Mouse (Mus musculus) bone marrow, adult 2 months (tissue): Measurements from ENCODE around the gene Syngr1. TPM values are rescaled to one million over a fixed set of nuclear protein-coding genes. Genes with fewer than 3 reads are reported as not detected.
"Not testable (repeated sequence)": the region's sequence is repeated elsewhere in the genome, so short reads cannot be mapped to it uniquely, and the experiment has no call there.

Source experiments
- H3K27ac ChIP-seq: fragments of 200-500 bp; 2 replicates; pipeline ENCODE4 v1.5.1; 2012; ENCODE audit warnings: low read depth, mild to moderate bottlenecking, control low read depth, inconsistent platforms, low read length; ENCODE audit not compliant: control insufficient read depth, poor library complexity, insufficient read depth
- H3K4me1 ChIP-seq: fragments of 200-500 bp; 2 replicates; pipeline ENCODE4 v1.6.1; 2011; ENCODE audit warnings: low read length; ENCODE audit not compliant: control insufficient read depth, insufficient read depth
- H3K4me3 ChIP-seq: fragments of 200-500 bp; replicated peaks from 2 replicates; pipeline ENCODE3; 2011; ENCODE audit warnings: mild to moderate bottlenecking, low read depth, low read length, control low read depth; ENCODE audit not compliant: control insufficient read depth
- CTCF ChIP-seq: fragments of 200-500 bp; IDR thresholded peaks from 2 replicates; pipeline ENCODE4 v1.5.1; 2011; ENCODE audit warnings: low read length, control low read depth; ENCODE audit not compliant: control insufficient read depth, insufficient read depth
- POLR2A ChIP-seq: fragments of 200-500 bp; IDR thresholded peaks from 2 replicates; pipeline ENCODE4 v1.6.1; 2011; ENCODE audit warnings: low read depth, mild to moderate bottlenecking, control low read depth, low read length, borderline replicate concordance; ENCODE audit not compliant: control insufficient read depth
- WGBS: fragments of 180-500 bp; shearing (Covaris S2); methylation state at CpG from one replicate; pipeline ENCODE4 v1.1.7; 2018; 5-methylcytosine and 5-hydroxymethylcytosine counted together
- polyA plus RNA-seq: library from polyadenylated mRNA; stranded (reverse); fragments of >200 nt; gene quantifications from 2 replicates; pipeline ENCODE4 v1.2.4, GENCODE M21; 2011; ENCODE audit warnings: low replicate concordance; ENCODE audit not compliant: missing spikeins, insufficient read depth, insufficient read length

Gene Syngr1
- polyA plus RNA-seq, 1 experiment, result 13.4 TPM

GRCm38 (mm10) chr15:80121721-80122325, 30.7 kb downstream of the Syngr1 start:
- H3K27ac ChIP-seq, result no peak overlapping the region
- TF ChIP-seq POLR2A (no peak), CTCF (no peak)
- H3K4me3 ChIP-seq, result no peak overlapping the region
- 93% methylated on average over 9 of the region's 9 CpGs for WGBS
- no peaks in the 10 kb centered on the region; the same call in 1 of the 2 replicates for H3K4me1 ChIP-seq

DNA sequence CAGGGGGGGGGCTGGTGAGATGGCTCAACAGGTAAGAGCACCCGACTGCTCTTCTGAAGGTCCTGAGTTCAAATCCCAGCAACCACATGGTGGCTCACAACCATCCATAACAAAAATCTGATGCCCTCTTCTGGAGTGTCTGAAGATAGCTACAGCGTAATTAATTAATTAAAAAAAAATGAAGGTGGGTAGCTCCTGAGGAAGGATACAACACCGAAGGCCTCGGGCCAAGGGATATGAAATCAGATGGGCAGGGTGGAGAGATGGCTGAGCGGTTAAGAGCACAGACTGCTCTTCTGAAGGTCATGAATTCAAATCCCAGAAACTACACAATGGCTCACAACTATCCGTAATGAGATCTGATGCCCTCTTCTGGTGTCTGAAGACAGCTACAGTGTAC, 31.3 kb downstream of the Syngr1 start:
- H3K4me1 ChIP-seq, H3K4me3 ChIP-seq, H3K27ac ChIP-seq: not testable (repeated sequence)
- WGBS, result 88% methylated on average over 6 of the region's 6 CpGs

GRCm38 (mm10) chr15:80124651-80125050, 33.5 kb downstream of the Syngr1 start:
- Histone ChIP-seq H3K4me3 (no peak overlapping the region), H3K27ac (no peak overlapping the region), H3K4me1 (no peaks in the 10 kb centered on the region; the same call in 1 of the 2 replicates)
- WGBS, result 82% methylated on average over 4 of the region's 4 CpGs
- TF ChIP-seq POLR2A, result no peak
- no peak for TF ChIP-seq CTCF

GRCm38 (mm10) chr15:80127191-80127590, 36.1 kb downstream of the Syngr1 start:
- peaks cover 1% of the 10 kb centered on the region for H3K4me1 ChIP-seq
- H3K4me3 ChIP-seq, result no peak overlapping the region
- WGBS, result 16% methylated on average over 1 of the region's 1 CpGs
- no peak for TF ChIP-seq POLR2A
- TF ChIP-seq CTCF, result no peak
- H3K27ac ChIP-seq, result no peak overlapping the region

DNA sequence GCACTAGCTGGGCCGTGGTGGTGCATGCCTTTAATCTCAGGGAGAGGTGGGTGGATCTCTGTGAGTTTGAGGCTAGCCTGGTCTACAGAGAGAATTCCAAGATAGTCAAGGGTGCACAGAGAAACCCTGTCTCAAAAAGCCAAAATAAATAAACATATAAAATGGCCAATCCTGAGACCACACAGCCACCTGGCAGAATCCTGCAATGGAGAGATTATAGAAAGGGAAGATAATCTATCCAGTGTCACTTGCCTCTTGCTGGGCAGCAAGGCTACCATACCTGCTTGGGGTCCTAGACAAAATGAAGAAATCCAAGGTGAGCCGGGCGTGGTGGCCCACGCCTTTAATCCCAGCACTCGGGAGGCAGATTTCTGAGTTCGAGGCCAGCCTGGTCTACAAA, 38.8 kb downstream of the Syngr1 start:
- WGBS, result 72% methylated on average over 6 of the region's 6 CpGs
- H3K4me1 ChIP-seq, result peaks cover 4% of the 10 kb centered on the region
- TF ChIP-seq POLR2A, result no peak
- TF ChIP-seq CTCF, result no peak
- peak overlapping the region; percentile 14; the same call in 1 of the 2 replicates for H3K27ac ChIP-seq
- no peak overlapping the region for H3K4me3 ChIP-seq

DNA sequence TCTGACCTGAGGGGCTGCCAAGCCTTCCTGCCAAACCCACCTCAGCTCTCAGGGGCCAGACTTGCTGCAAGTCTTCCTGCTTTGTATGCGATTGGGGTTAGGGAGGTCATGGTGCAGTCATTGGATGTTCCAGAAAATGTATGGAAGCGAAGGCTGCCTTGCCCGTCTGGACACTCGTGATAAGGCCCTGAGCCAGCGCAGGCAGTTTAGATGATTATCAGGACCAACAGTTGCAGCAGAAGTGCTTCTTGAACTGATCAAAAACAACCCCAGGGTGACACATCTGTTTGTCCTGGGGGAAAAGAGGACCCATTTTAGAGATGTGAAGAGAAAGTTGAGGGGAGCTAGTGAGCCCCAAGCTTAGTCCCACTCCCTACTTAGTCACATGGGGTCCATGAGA, 39.6 kb downstream of the Syngr1 start:
- WGBS, result 39% methylated on average over 5 of the region's 5 CpGs
- Histone ChIP-seq H3K4me1 (peaks cover 4% of the 10 kb centered on the region), H3K4me3 (no peak overlapping the region), H3K27ac (peak overlapping the region; percentile 73)
- TF ChIP-seq CTCF (no peak), POLR2A (no peak)

GRCm38 (mm10) chr15:80131421-80131820, 40.3 kb downstream of the Syngr1 start:
- Histone ChIP-seq H3K4me1 (peaks cover 4% of the 10 kb centered on the region), H3K4me3 (no peak overlapping the region), H3K27ac (peak overlapping the region; percentile 42)
- TF ChIP-seq CTCF, result no peak
- no peak for TF ChIP-seq POLR2A
- 70% methylated on average over 6 of the region's 6 CpGs for whole genome bisulfite sequencing

DNA sequence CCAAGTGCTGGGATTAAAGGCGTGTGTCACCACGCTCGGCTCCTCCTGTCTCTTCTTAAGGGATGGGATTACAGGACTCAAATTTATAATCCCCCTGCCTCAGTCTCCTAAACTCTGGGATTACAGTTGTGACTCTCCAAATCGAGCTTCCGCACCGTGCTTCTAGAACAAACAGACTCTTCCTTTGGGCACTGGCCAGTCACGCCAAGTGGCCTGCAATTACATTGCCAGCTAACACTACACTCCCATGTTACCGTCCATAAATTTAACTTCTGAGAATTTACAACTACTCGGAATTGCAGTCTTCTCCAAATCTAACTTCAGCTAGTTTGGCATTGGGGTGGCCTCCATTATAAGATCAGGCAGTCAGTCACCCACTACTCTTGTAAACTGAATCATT, 41.3 kb downstream of the Syngr1 start:
- Histone ChIP-seq H3K4me1 (peaks cover 4% of the 10 kb centered on the region), H3K4me3 (no peak overlapping the region), H3K27ac (no peak overlapping the region)
- TF ChIP-seq POLR2A (no peak), CTCF (no peak)
- 77% methylated on average over 9 of the region's 9 CpGs for WGBS

- under 1% methylated on average over 59 of the region's 59 CpGs for WGBS
- Histone ChIP-seq H3K4me3 (peak within 1 kb of the TSS; percentile 89), H3K27ac (peak within 1 kb of the TSS; percentile 97), H3K4me1 (peaks cover 4% of the 10 kb centered on the region)
- TF ChIP-seq POLR2A, result peak; percentile 76; the same call in 1 of the 2 replicates
- TF ChIP-seq CTCF, result peak; percentile 64
Measured at GRCm38 (mm10) chr15:80132993-80133586, 42.0 kb downstream of the Syngr1 start, which contains the start of gene Tab1. Gene Tab1 (plus strand): TSS chr15:80133127.
